Mouse (Mus musculus): ENCODE measurements around the gene Nfil3.

The Nfil3 gene

DNA sequence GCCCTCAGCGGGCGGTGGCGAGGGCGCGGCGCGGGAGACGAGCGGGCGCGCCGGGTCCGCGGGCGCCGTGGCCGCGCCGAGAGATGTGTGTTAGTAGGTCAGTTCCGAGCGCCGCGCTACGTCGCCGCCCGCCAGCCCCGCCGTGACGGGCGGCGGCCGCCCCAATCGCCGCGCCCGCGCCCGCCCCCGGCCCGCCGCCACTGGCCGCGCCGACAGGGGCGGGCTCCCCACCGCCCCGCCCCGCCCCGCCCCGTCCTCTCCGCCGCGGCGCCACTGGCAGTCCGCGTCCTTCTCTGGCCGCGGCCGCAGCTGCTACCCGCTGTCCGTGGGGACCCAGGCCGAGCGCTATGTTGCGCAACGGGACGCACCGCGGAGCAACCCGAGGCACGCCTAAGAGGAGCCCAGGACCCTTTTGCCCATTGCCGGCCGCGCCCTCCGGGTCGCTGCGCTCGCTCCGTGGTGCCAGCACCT is at the start of gene Nfil3:
Gene Nfil3, minus strand, starts transcription at position 123 of the 471 bp plus-strand sequence.
- peak; percentile 88 for DNase-seq (ENCODE audit: low read depth)

DNA sequence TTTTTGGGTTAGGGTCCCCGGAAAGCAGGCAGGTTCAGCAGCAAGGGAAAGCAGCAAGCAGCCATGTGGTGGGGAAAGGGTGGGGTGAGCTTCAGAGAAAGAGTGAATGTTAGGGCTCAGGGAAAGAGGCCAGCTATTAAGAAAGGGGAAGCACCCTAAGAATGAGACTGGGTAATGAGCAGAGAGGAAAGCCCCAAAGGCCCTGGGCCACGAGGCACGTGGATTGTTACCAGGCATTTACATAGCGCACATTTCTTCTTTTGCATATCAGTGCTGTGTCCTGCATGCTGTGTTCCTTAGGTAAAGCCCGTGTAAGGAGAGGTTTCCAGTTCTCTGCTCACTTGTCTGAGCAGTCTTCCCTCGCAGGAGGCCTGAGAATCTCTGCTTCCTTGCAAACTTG is 43.4 kb upstream of the Nfil3 start:
- no peak for DNase-seq (ENCODE audit: low read depth)

DNA sequence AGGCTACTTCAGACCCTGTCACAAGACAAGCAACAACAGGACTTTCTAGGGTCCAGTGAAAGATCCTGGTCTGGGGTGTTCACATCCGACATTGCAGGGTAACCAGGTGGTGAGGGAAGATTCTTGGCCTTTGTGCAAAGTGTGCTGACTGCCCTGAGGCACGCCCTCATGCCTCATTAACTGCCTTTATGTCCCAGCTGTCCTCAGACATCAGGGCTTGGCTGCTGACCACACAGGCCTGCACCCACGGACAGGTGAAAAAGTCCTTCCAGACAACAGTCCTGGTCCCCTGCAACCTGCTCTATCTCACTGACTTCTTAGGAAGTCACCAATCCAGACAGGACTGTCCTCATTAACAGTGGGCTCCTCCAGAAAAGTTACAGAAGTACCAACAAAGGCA is 39.4 kb upstream of the Nfil3 start:
- no peak for DNase-seq (ENCODE audit: low read depth)

DNA sequence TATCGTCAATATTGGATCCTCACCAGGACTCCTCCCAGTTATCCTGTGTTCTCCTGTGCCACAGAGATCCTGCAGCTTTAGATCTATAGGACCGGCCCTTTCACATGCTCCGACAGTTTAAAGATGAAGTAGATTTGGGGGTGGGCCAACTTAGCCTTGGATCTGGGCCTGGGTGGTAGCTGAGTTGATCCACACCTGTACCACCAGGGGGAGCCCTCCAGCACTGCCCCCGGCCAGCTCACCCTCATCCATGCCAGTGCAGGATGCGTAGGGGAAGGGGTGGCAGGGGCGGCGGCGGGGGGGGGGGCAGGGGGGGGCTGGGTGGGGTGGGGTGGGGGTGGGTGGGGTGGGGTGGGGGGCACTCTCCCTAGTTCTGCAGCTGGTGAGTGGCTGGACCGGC is 38.7 kb upstream of the Nfil3 start:
- DNase-seq (ENCODE audit: low read depth), result no peak

DNA sequence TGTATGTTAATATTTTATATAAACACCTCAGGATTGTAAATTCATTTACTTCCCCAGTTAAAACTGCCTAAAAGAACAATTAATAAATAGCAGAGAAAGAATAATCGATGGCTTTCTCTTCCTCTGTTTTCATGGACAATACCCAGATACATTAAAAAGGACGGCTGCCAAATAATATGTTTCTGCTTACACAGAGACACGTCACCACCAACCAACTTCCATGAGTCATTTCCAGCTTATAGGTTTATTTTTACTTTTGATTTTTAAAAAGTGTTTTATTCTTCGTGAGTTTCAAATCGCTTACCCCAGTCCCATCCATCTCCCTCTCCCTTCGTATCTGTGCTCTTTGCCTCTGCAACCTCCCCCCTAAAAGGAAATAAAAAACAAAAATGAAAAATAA is 38.1 kb upstream of the Nfil3 start:
- DNase-seq (ENCODE audit: low read depth), result peak; percentile 71

DNA sequence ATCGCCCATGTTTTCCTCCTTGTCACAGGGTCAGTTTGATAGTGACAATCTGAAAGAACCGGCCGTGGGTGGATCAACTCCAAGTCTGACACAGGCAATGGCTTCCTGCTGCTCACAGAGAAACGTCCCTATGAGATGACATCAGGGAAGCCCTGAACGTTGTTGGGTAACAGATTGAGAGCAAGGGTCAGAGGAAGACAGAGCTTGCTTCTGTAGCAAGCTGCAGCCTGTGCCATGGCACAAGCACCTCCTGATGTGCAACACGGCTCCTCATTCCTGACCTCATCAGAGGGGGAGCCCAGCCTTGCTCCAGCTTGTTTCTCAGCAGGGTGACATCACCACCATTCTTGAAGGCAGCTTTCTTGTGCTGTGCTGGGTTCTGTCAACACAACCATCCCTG is 37.1 kb upstream of the Nfil3 start:
- DNase-seq (ENCODE audit: low read depth), result peak; percentile 45

DNA sequence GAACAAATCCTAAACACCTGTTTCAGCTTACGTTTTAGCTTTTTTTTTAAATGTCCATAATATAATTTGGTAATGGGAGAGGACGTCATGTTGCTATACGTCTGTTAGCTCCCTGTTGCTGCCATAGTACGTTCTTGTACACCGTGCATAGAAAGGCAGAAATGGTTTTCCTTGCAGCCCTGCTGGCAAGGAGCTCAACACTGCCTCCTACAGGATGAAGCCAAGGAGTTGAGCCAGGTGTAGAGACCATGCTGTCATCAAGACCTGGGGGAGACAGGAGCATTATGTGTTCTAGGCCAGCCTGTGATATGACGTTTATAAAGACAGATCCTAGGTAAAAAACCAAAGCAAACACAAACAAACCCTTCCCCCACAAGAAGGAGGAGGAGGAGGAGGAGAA is 36.2 kb upstream of the Nfil3 start:
- no peak for DNase-seq (ENCODE audit: low read depth)

DNA sequence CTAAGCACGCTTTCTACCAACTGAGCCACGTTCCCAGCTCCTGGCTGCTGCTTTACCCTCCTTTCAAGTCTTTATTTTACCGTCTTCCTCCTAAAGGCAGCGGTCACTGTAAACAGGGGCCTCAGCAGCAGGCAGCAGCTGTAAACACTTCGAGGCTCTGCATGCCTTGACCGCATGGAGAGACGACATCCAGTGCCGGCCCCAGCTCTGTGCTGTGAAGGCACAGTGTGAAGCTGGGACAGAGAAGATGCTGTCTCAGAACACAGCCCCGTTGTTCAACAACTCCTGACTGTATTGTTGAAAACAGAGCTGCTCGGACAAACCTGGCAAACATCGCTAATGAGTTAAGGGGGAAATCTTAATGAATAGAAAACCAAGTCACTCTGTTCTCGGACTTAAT is 30.6 kb upstream of the Nfil3 start:
- DNase-seq (ENCODE audit: low read depth), result no peak

DNA sequence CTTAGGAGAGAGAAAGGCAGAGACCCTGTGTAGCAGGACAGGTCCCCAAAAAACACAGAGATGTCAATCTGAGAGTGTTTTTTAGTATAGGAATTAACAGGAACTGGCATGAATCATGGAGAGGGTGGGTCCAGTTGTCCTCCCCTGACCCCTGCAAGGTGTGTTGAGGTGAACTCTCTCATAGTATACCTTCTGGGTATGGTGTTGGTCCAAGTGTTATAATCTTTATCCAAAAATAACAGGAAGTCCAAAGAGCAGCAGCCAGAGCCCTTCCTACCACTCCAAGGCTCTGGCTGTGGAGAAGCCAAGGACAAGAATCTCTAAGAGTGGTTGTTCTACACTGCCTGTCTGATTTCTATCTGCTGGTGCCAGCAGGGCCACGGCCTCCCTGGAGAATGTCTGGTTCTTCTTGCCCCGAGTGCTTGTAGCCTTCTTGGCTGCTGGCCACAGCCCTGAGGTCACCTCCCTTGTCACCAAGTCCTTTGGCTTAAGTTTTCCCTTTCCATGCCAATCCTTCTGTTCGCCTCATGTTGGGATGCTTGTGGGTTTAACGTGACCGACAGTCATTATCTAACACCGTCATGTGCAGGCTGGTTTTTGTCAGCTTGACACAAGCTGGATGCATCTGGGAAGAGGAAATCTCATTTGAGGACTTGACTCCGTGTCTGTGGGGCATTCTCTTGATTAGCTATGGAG is 27.8 kb upstream of the Nfil3 start:
- no peak for DNase-seq (ENCODE audit: low read depth)

DNA sequence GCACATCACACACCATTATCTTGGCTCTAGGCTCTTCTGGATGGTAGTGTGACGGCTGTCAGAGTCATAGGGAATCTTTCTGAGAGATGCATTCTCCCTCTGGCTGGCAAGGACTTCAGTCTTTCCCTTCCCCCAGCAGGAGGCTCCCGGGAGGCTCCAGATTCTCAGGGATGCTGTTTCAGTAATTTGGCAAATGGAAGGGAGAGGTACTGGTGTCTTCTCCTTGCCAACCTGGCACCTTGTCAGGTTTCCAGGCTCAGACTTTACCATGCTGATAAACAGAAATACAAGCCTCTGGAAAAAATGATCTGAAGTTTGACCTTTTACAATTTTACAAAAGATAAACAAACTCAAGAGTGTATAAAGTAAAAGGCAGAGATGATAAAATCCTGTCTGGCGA is 26.9 kb upstream of the Nfil3 start:
- no peak for DNase-seq (ENCODE audit: low read depth)

DNA sequence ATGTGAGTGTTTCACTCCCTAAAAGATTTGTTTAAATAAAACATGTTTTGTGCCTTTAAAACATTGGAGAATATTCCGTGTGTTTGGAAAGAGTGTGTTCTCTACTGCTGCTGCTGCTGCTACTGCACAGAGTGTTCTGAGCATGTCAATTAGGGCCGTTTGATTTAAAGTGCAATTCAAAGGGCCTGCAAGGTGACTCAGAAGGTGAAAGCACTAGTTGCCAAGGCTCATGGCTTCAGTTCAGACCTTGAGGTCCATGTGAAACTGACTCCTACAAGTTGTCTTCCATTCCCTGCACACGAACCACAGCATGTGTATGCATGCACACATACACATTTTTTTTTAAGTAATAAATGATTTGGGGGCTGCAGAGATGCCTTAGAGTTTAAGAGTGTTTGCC is 22.4 kb upstream of the Nfil3 start:
- no peak for DNase-seq (ENCODE audit: low read depth)

DNA sequence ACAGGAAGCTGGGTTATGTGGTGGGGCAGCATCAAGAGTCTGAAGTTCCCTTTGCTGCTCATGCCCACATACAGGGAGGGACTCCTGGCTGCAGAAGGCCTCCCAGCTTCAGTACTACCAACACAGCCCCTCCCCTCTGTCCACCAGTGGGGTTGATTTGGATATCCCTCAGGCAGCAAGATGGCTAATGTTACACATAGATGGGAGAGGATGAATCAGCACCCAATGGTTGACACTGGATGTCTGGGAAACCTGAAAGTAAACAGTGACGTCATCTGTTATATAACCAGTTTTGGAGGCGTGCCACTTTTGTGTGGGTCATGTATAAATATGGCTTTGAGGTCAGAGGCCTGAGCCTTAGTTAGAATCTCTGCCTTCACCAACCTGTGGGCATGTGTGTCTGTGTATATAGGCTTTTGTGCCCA is 20.6 kb upstream of the Nfil3 start:
- DNase-seq (ENCODE audit: low read depth), result peak; percentile 83

DNA sequence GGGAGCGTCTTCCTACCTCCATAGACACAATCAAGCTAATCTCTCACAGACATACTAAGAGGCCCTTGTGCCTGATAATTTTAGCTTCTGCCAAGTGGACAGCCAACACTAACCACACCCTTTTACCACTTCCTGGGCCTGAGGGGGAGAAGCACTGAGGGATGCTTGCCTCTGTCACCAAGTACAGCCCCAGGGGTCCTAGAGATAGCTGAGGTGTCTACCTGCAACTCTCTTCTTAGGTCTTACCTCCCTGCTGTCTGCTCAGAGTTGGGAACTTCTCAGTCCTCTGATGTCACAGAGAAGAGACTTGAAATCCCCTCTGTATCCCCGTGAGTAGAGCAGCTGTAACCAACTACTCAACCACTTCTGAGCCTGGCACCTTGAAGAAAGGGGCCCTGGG is 19.6 kb upstream of the Nfil3 start:
- DNase-seq (ENCODE audit: low read depth), result no peak

DNA sequence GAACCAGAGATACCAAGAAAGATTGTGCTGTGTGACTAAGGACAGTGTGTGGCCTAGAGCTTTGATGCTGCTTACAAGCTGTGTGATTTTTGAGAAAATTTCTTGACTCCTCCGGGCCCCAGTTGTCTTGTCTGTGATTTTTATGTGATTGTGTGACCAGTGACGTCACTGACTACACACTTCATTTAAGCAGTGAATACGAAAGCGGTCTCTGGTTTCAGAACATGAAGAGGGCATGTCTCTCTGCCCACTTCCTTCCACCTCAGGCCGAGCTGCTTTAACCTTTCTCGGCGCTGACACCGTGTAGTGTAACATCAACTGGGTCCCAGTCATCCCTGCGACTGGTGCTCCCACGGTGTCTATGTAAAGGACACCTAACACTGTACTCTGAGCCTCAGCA is 17.7 kb upstream of the Nfil3 start:
- DNase-seq (ENCODE audit: low read depth), result peak; percentile 63

DNA sequence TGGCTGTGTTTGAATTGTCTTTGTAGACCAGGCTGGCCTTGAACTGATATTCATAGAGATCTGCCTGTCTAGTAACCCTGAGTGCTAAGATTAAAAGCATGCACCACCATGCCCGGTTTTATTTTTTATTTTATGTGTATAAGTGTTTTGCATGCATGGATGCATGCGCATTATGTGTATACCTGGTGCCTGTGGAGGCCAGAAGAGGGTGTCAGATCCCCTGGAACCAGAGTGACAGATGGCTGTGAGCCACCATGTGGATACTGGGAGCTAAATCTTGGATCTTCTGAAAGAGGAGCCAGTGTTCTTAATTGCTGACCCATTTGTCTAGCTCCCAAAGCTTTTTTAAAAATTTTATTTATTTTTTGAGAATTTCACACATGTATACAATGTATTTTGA is 16.9 kb upstream of the Nfil3 start:
- no peak for DNase-seq (ENCODE audit: low read depth)

DNA sequence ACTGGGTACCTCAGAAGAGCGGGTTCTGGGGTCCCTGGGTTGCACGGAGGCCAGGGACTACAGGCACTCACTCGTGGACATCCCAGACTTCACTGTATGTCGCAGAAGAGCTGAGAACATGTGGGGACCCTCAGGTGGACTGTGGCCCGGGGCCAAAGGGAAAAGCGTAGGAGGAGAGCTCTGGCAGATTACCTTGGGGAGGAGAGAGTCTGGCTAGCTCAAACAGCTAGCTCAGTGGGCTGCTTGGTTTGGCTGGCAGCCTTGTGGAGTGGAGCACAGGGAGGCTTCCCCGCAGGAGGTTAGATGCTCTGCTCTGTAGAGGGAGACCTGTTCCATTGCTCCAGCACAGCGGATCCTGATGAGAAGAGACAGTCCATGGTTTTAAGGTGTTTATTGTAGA is 15.3 kb upstream of the Nfil3 start:
- no peak for DNase-seq (ENCODE audit: low read depth)

DNA sequence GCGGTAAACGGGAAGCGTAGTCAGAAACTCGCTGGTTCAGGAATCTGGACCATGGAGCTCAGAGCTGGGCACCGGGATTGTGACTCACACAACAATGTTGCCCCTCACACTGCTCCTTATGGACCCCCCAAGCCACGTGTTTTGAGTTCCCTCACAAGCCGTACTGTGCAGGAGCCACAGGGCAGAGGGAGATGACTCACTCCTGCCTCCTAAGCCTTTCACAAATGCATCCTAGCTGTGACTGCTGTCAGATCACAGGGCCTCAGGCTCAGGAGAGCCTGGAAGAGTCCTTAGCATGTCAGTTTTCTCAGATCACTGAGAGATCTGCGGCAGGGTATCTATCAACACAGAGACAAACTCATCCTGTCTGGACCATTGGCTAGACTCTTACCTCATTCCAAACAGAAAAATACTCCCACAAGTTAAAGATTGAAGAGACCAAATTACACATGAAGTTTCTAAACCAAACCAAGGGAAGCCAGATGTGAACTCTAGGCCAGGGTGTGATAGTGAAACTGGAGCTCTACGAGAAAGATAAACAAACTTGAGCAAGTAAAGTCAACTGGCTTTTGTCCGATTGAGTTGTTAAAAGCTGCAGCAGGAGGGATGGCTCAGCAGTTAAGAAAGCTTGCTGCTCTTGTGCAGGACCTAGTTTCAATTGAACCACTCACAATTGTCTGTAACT is 13.5 kb upstream of the Nfil3 start:
- DNase-seq (ENCODE audit: low read depth), result peak; percentile 63

DNA sequence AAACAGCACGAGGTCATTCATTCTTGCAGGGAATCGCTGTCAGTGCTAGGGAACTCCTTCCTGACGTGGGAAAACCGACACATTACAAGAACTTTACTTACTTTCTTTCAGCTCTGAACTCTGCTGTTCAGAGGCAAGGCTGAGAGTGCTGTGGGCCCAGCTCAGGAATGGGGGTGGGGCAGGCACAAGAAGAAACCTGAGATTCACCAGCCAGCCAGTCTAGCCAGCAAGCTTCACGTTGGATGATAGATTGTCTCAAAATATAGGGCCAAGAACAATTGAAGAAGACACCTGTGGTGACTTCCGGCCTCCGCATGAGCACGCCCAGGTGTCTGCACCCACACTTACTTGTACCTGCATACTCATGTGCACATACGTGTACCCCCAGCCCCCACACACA is 9.3 kb upstream of the Nfil3 start:
- no peak for DNase-seq (ENCODE audit: low read depth)

DNA sequence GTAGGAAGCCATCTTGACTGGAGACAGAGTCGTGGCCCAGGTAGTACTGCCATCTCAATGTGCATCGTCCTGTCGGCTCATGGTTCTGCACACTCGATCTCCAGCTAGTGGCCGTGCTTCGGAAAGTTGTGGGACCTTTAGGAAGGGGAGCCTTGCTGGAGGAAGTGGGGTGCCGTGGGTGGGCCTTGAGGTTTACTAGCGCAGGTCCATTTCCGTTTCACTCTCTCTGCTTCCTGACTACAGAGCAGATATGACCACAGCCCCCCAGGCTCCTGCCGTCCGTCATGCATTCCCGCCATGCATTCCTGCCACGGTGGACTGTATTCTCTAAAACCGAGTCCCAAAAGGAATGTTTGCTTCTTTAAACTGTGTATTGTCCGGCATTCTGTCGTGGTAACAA is 8.1 kb upstream of the Nfil3 start:
- peak; percentile 90 for DNase-seq (ENCODE audit: low read depth)

DNA sequence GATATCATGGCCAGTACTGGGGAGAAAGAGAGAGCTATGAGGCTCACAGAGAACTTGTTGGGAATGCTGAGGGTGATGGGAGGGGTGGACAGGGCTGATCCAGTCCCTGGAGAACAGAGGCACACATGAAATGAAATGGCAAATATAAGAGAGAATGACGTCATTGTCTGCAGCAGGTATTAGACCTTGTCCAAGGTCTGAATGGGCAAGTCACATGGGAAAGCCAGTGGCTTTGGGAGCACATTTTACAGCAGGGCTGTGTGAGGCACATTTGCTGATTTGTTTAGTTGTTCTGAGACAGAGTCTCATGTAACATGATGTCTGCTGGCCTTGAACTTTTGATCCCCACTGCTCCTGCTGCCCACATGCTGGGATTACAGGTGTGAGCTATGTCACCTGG is 7.0 kb upstream of the Nfil3 start:
- DNase-seq (ENCODE audit: low read depth), result no peak

DNA sequence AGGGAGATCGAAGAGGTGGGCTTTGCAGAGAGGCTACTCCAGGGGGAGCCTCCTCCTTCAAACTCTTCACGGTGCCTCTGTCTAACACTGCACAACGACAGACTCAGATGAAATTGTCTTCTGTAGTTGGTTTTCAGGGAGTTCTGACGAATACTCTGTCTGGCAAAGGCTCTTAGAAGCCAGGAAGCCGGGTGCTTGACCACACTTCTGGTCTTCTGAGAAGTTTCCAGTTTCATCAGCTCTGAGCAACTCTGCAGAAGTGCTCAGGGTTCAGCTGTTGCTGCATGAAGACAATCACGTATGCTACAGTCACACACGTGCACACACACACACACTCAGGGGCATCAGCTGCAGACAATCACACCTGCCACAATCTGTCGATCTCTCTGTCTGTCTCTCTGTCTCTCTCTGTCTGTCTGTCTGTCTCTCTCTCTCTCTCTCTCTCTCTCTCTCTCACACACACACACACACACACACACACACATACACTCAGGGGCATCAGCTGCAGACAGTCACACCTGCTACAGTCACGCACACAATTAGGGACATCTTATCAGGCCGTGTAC is 5.4 kb upstream of the Nfil3 start:
- DNase-seq (ENCODE audit: low read depth), result peak; percentile 90

DNA sequence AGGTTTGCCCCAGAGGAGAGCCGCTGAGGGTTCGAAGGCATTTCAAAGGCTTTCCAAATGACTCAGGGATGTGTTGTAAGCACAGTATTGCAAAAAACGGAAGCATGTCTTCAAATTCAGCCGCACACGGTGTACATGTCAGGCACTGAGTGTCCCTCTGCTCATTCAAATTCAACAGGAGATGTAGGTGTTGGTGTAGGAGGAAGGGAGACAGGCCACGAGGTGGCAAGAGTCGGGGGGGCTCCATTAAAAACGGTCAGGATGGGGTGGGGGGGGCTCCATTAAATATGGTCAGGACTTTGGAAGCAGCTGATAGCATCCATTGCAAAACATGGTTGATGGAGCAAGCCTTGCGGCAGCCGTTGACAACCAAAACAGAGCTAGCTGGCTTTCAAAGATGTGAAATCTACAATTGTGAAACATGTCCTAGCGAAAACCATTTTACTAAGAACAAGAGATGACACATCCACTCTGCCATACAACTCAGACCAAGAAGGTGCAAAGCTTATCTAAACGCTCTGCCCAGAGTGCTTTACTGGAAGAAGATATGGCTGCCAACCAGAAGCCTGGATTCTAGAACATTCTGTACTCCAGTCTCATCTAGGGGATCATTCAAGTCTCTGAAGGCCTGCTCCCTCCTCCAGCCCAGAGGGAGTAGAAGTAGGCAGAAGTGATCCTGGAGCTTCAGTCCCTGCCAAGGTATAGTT is 4.8 kb upstream of the Nfil3 start:
- peak; percentile 92 for DNase-seq (ENCODE audit: low read depth)

DNA sequence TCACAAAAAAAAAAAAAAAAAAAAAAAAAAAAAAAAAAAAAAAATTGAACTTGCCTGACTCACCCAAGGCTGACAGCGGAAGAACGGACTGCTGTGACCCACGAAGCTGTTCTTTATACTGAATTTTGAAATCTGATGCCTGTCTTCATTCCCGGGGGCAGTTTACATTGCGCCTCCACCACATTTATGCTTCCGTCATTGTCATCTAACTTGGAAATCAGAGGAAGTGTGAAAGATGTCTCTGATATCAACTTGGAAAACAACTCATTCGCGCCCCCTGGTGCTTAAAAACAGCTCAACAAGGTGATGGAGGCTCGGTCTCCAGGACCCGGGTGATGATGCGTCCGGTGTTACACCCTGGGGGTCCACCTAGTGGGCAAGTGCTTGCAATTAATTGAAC is 1.8 kb upstream of the Nfil3 start:
- peak; percentile 99 for DNase-seq (ENCODE audit: low read depth)
